26 mouse cellular contexts compared by ENCODE assay signal in genomic region chr14:57082863-57083262, GRCm38 (mm10). TPM values are rescaled to one million over a fixed set of nuclear protein-coding genes. Genes with fewer than 3 reads are reported as not detected.
"Had no signal": no experiment of that assay in that cellular context is flagged by ENCODE, and none has a peak within 500 bp of the region (broad histone marks: within the 10 kb centered on the region; RNA-seq: fewer than 3 reads in every experiment).

No protein-coding gene starts in this region.

- H3K9me3 ChIP-seq: lung, embryonic 15.5 days; midbrain, embryonic 12.5 days; midbrain, embryonic 15.5 days; neural tube, embryonic 13.5 days; neural tube, embryonic 15.5 days had no signal

- H3K4me1 ChIP-seq: megakaryocyte, embryonic 14.5 days; midbrain, embryonic 12.5 days; midbrain, embryonic 15.5 days; neural tube, embryonic 13.5 days; neural tube, embryonic 15.5 days had no signal

- H3K27me3 ChIP-seq: lung, embryonic 15.5 days; midbrain, embryonic 15.5 days; neural tube, embryonic 13.5 days; neural tube, embryonic 15.5 days had no signal

- H3K4me2 ChIP-seq: lung, embryonic 15.5 days; midbrain, embryonic 12.5 days; midbrain, embryonic 15.5 days; neural tube, embryonic 13.5 days; neural tube, embryonic 15.5 days had no signal

- ATAC-seq: lung, postnatal 0 days; midbrain, embryonic 15.5 days had no signal

- H3K4me3 ChIP-seq: lung, embryonic 15.5 days; megakaryocyte, embryonic 14.5 days; midbrain, embryonic 12.5 days; midbrain, embryonic 15.5 days; myocyte; neural tube, embryonic 13.5 days; neural tube, embryonic 15.5 days had no signal

- H3K36me3 ChIP-seq: lung, embryonic 15.5 days; midbrain, embryonic 12.5 days; midbrain, embryonic 15.5 days; neural tube, embryonic 13.5 days; neural tube, embryonic 15.5 days had no signal

- DNase-seq: lung, adult 2 months; retina, postnatal 1 day; right cerebral cortex, adult 18-20 months; right cerebral cortex, postnatal 25 days; right cerebral cortex, postnatal 4 days; spleen, adult 18-20 months; thymus, adult 18-20 months; thymus, postnatal 14 days; thymus, postnatal 36 days had no signal

- H3K9ac ChIP-seq: lung, embryonic 15.5 days; midbrain, embryonic 12.5 days; midbrain, embryonic 15.5 days; neural tube, embryonic 13.5 days; neural tube, embryonic 15.5 days had no signal

- H3K27ac ChIP-seq: lung, embryonic 15.5 days; macrophage; midbrain, embryonic 12.5 days; midbrain, embryonic 15.5 days; neural tube, embryonic 13.5 days; neural tube, embryonic 15.5 days had no signal

RNA-seq across cellular contexts. Expression of gene Gjb2, which starts 21.6 kb away (rescaled TPM):
- total RNA-seq: megakaryocyte progenitor cell, adult 5-6 weeks had no signal
- polyA plus RNA-seq: macrophage, myocyte had no signal

RNA-seq across cellular contexts. Expression of gene Gja3, which starts 25.0 kb away (rescaled TPM):
- total RNA-seq: megakaryocyte progenitor cell, adult 5-6 weeks had no signal
- polyA plus RNA-seq: macrophage had no signal

RNA-seq across cellular contexts. Expression of gene Gm4491, which starts 32.8 kb away (rescaled TPM):
- total RNA-seq: megakaryocyte progenitor cell, adult 5-6 weeks; midbrain, postnatal 0 days had no signal
- polyA plus RNA-seq: liver, embryonic 16.5 days; lung, adult 2 months; lung, embryonic 15.5 days; lung, postnatal 0 days; macrophage; midbrain, embryonic 12.5 days; midbrain, embryonic 15.5 days; myocyte; neural tube, embryonic 11.5 days; neural tube, embryonic 13.5 days; neural tube, embryonic 15.5 days; small intestine, adult 2 months; stomach, embryonic 14.5 days; stomach, embryonic 16.5 days; thymus, postnatal 0 days had no signal

RNA-seq across cellular contexts. Expression of gene Gjb6, which starts 50.5 kb away (rescaled TPM):
- total RNA-seq: megakaryocyte progenitor cell, adult 5-6 weeks had no signal
- polyA plus RNA-seq: liver, embryonic 16.5 days; macrophage; myocyte; small intestine, adult 2 months had no signal
